Mouse (Mus musculus) CH12.LX (cell line): Measurements from ENCODE around the gene Scd3. TPM values are rescaled to one million over a fixed set of nuclear protein-coding genes. Genes with fewer than 3 reads are reported as not detected.

Experiments
- DNase-seq: peaks from one replicate; pipeline ENCODE4 v3.0.0-alpha.2; 2013; ENCODE audit errors: extremely low read depth
- H3K27ac ChIP-seq: 2 replicates; pipeline ENCODE4 v1.5.1; 2012; ENCODE audit warnings: low read depth, mild to moderate bottlenecking, control low read depth, moderate library complexity; ENCODE audit not compliant: insufficient read depth
- H3K27me3 ChIP-seq: replicated peaks from 2 replicates; pipeline ENCODE3; 2012; ENCODE audit warnings: inconsistent platforms
- H3K36me3 ChIP-seq, 2 experiments: replicated peaks in 1 of 2; 2 replicates each; pipeline versions ENCODE3 to v1.6.1; 2012; ENCODE audit warnings: inconsistent platforms in 1 of 2, low read length in 1 of 2, mild to moderate bottlenecking in 1 of 2, mixed read lengths in 1 of 2, moderate library complexity in 1 of 2; ENCODE audit not compliant: control insufficient read depth in 1 of 2, insufficient read depth in 1 of 2
- H3K4me1 ChIP-seq, 2 experiments: 2 replicates each; pipeline ENCODE4 v1.6.1; 2012; ENCODE audit warnings: inconsistent platforms in 1 of 2, moderate library complexity in 1 of 2; ENCODE audit not compliant: insufficient read depth in 2 of 2, control insufficient read depth in 1 of 2
- H3K4me2 ChIP-seq: 2 replicates; pipeline ENCODE4 v1.6.1; 2012; ENCODE audit warnings: low read depth, mild to moderate bottlenecking, control low read depth; ENCODE audit not compliant: poor library complexity, insufficient read depth, severe bottlenecking
- H3K4me3 ChIP-seq, 3 experiments: fragments of 150-350 bp in 1 of 3; sonication (generic) in 1 of 3; replicated peaks in 1 of 3; 2 replicates each; pipeline versions ENCODE3 to v1.5.1; 2011 to 2012; ENCODE audit warnings: low read depth in 2 of 3, low read length in 2 of 3, mild to moderate bottlenecking in 2 of 3, moderate library complexity in 2 of 3, control low read depth in 1 of 3, improper control_type of control experiment in 1 of 3, inconsistent platforms in 1 of 3, mixed read lengths in 1 of 3; ENCODE audit not compliant: poor library complexity in 1 of 3
- H3K79me2 ChIP-seq: replicated peaks from 2 replicates; pipeline ENCODE4 v1.6.1; 2012; ENCODE audit warnings: mild to moderate bottlenecking, moderate library complexity; ENCODE audit not compliant: control insufficient read depth, poor library complexity, insufficient read depth, severe bottlenecking; ENCODE audit errors: extremely low read depth
- H3K9ac ChIP-seq: 2 replicates; pipeline ENCODE4 v1.6.1; 2012; ENCODE audit warnings: low read depth, mild to moderate bottlenecking, control low read depth, moderate library complexity; ENCODE audit not compliant: insufficient read depth
- H3K9me3 ChIP-seq: replicated peaks from 2 replicates; pipeline ENCODE3; 2012; ENCODE audit warnings: low read length, inconsistent platforms, mixed read lengths
- BHLHE40 ChIP-seq: IDR thresholded peaks from 2 replicates; pipeline ENCODE4 v1.6.1; 2011; ENCODE audit warnings: mild to moderate bottlenecking, low read depth, low read length, improper control_type of control experiment
- CHD2 ChIP-seq: IDR thresholded peaks from 2 replicates; pipeline ENCODE4 v1.6.1; 2011; ENCODE audit warnings: low read length, improper control_type of control experiment
- ELF1 ChIP-seq: IDR thresholded peaks from 2 replicates; pipeline ENCODE4 v1.6.1; 2014; ENCODE audit warnings: low read depth, mild to moderate bottlenecking, inconsistent platforms, low read length, improper control_type of control experiment
- EP300 ChIP-seq: IDR thresholded peaks from 2 replicates; pipeline ENCODE4 v1.6.1; 2011; ENCODE audit warnings: low read length, improper control_type of control experiment
- GABPA ChIP-seq: IDR thresholded peaks from 2 replicates; pipeline ENCODE4 v1.6.1; 2012; ENCODE audit warnings: low read depth, low read length, improper control_type of control experiment, inconsistent platforms; ENCODE audit not compliant: insufficient replicate concordance
- HCFC1 ChIP-seq: IDR thresholded peaks from 2 replicates; pipeline ENCODE4 v1.6.1; 2012; ENCODE audit warnings: low read depth, mild to moderate bottlenecking, inconsistent platforms, low read length, improper control_type of control experiment
- JUN ChIP-seq: IDR thresholded peaks from 2 replicates; pipeline ENCODE4 v1.6.1; 2011; ENCODE audit warnings: low read depth, mild to moderate bottlenecking, low read length, improper control_type of control experiment, moderate library complexity; ENCODE audit not compliant: insufficient read depth
- JUND ChIP-seq: conservative IDR thresholded peaks from 2 replicates; pipeline ENCODE4 v1.6.1; 2011; ENCODE audit warnings: low read depth, low read length, improper control_type of control experiment
- KAT2A ChIP-seq: IDR thresholded peaks from 2 replicates; pipeline ENCODE4 v1.6.1; 2012; ENCODE audit warnings: low read length, improper control_type of control experiment, inconsistent platforms; ENCODE audit not compliant: insufficient replicate concordance
- MEF2A ChIP-seq: IDR thresholded peaks from 2 replicates; pipeline ENCODE4 v1.6.1; 2014; ENCODE audit warnings: low read depth, mild to moderate bottlenecking, inconsistent platforms, low read length, improper control_type of control experiment, borderline replicate concordance
- MXI1 ChIP-seq: IDR thresholded peaks from 2 replicates; pipeline ENCODE4 v1.6.1; 2011; ENCODE audit warnings: mild to moderate bottlenecking, low read depth, low read length, improper control_type of control experiment
- MYC ChIP-seq: IDR thresholded peaks from 2 replicates; pipeline ENCODE4 v1.6.1; 2011; ENCODE audit warnings: low read depth, mild to moderate bottlenecking, improper control_type of control experiment, low read length
- NRF1 ChIP-seq: IDR thresholded peaks from 2 replicates; pipeline ENCODE4 v1.6.1; 2014; ENCODE audit warnings: low read depth, mild to moderate bottlenecking, inconsistent platforms, low read length, improper control_type of control experiment, moderate library complexity
- PAX5 ChIP-seq: IDR thresholded peaks from 2 replicates; pipeline ENCODE4 v1.6.1; 2012; ENCODE audit warnings: low read length, inconsistent platforms, mixed read lengths
- POLR2AphosphoS2 ChIP-seq: IDR thresholded peaks from 2 replicates; pipeline ENCODE4 v1.6.1; 2011; ENCODE audit warnings: low read depth, low read length, improper control_type of control experiment
- RAD21 ChIP-seq: IDR thresholded peaks from 2 replicates; pipeline ENCODE4 v1.6.1; 2011; ENCODE audit warnings: low read depth, mild to moderate bottlenecking, low read length, improper control_type of control experiment, moderate library complexity
- RCOR1 ChIP-seq: conservative IDR thresholded peaks from 2 replicates; pipeline ENCODE4 v1.6.1; 2012; ENCODE audit warnings: low read depth, mild to moderate bottlenecking, inconsistent platforms, low read length, improper control_type of control experiment
- SIN3A ChIP-seq: IDR thresholded peaks from 2 replicates; pipeline ENCODE4 v1.6.1; 2012; ENCODE audit warnings: low read length, improper control_type of control experiment, inconsistent platforms
- SMC3 ChIP-seq: IDR thresholded peaks from 2 replicates; pipeline ENCODE4 v1.6.1; 2011; ENCODE audit warnings: low read depth, low read length, improper control_type of control experiment
- TBP ChIP-seq: conservative IDR thresholded peaks from 2 replicates; pipeline ENCODE4 v1.6.1; 2011; ENCODE audit warnings: low read depth, low read length, improper control_type of control experiment
- ZMIZ1 ChIP-seq: IDR thresholded peaks from 2 replicates; pipeline ENCODE4 v1.6.1; 2012; ENCODE audit warnings: low read depth, mild to moderate bottlenecking, inconsistent platforms, low read length, improper control_type of control experiment
- ZNF384 ChIP-seq: IDR thresholded peaks from 2 replicates; pipeline ENCODE4 v1.6.1; 2012; ENCODE audit warnings: low read depth, low read length, improper control_type of control experiment, inconsistent platforms
- dilution Hi-C: fragments of 300-500 bp; cut with MboI; formaldehyde crosslinking; loops from 2 replicates; pipeline ENCODE4 v1.14.3; 2020; ENCODE audit warnings: low sequenced_read_pairs; ENCODE audit not compliant: extremely low pct_unique_long_range_greater_than_20kb, extremely low pct_ligation_motif_present
- in situ Hi-C: fragments of 300-500 bp; cut with MboI; formaldehyde crosslinking; loops from 3 replicates; pipeline ENCODE4 v1.14.3; 2019; ENCODE audit warnings: low sequenced_read_pairs, low pct_ligation_motif_present, low pct_unique_long_range_greater_than_20kb, mixed read lengths
- polyA plus RNA-seq: library from polyadenylated mRNA; unstranded; fragments of >175 nt; gene quantifications from 2 replicates; pipeline ENCODE4 v1.2.1, GENCODE M21; 2012; ENCODE audit warnings: low read depth; ENCODE audit not compliant: insufficient read length
- total RNA-seq, 2 experiments: library from RNA; depleted of rRNA; stranded (reverse); fragments of 300-350 nt in 1 of 2; fragments of >200 nt in 1 of 2; gene quantifications; 2 replicates each; pipeline ENCODE4 v1.2.3; 2012 to 2014

The Scd3 gene
- total and polyA plus RNA-seq, 3 experiments = not detected

- Histone ChIP-seq H3K9ac (peak overlapping the region; percentile 75; the same call in 1 of the 2 replicates), H3K4me1 (peaks cover 7 to 23% of the 10 kb centered on the region in 2 experiments), H3K9me3 (no peaks in the 10 kb centered on the region), H3K27me3 (no peaks in the 10 kb centered on the region), H3K27ac (no peak overlapping the region), H3K4me3 (peak overlapping the region in 1 of 3 experiments; percentile 92), H3K36me3 (peaks cover 18 to 28% of the 10 kb centered on the region in 2 experiments), H3K4me2 (peak overlapping the region; percentile 84), H3K79me2 (peaks cover 31% of the 10 kb centered on the region)
- no peak for DNase-seq
- dilution Hi-C loops (no loop called here), in situ Hi-C loops (no loop called here)
- TF ChIP-seq JUND (no peak), RCOR1 (no peak), SMC3 (no peak), GABPA (no peak), RAD21 (no peak), ELF1 (no peak), SIN3A (no peak), EP300 (no peak)
Measured at GRCm38 (mm10) chr19:44292083-44292482, 89.0 kb downstream of the Scd3 start.

GRCm38 (mm10) chr19:44292483-44292882, 89.4 kb downstream of the Scd3 start:
- in situ Hi-C loops (no loop called here), dilution Hi-C loops (no loop called here)
- DNase-seq = no peak
- H3K4me3 ChIP-seq = peak overlapping the region; percentile 68 to 92 (median 80)
- peaks cover 35% of the 10 kb centered on the region for H3K79me2 ChIP-seq
- H3K9me3 ChIP-seq = no peaks in the 10 kb centered on the region
- H3K4me2 ChIP-seq = peak overlapping the region; percentile 84
- peaks cover 22 to 32% of the 10 kb centered on the region in 2 experiments for H3K36me3 ChIP-seq
- H3K27ac ChIP-seq = 0 out of 2 replicates have a peak overlapping the region, but pooled peaks have one; percentile 59
- no peaks in the 10 kb centered on the region for H3K27me3 ChIP-seq
- peak overlapping the region; percentile 75; the same call in 1 of the 2 replicates for H3K9ac ChIP-seq
- no peak for TF ChIP-seq KAT2A
- TF ChIP-seq POLR2AphosphoS2 = no peak
- TF ChIP-seq CHD2 = no peak
- no peak for TF ChIP-seq TBP
- TF ChIP-seq NRF1 = no peak
- TF ChIP-seq MXI1 = no peak
- TF ChIP-seq HCFC1 = 0 out of 2 replicates have a peak, but pooled peaks have one; percentile 2
- TF ChIP-seq BHLHE40 = no peak
- TF ChIP-seq JUND = no peak
- no peak for TF ChIP-seq PAX5
- TF ChIP-seq SMC3 = no peak
- TF ChIP-seq ELF1 = no peak
- TF ChIP-seq ZNF384 = no peak
- no peak for TF ChIP-seq JUN
- 0 out of 2 replicates have a peak, but pooled peaks have one; percentile 17 for TF ChIP-seq ZMIZ1
- no peak for TF ChIP-seq MYC
- TF ChIP-seq MEF2A = no peak
- H3K4me1 ChIP-seq = peaks cover 7 to 27% of the 10 kb centered on the region in 2 experiments
